Mouse (Mus musculus): Measurements from ENCODE around the gene Olfr985. TPM values are rescaled to one million over a fixed set of nuclear protein-coding genes. Genes with fewer than 3 reads are reported as not detected.

Gene Olfr985
- not detected for total RNA-seq (2021)
- long read RNA-seq, experiment 1 = 0 reads
- long read RNA-seq, experiment 2 = 0 reads

GRCm38 (mm10) chr9:40130084-40130483 is at the start of gene Olfr985:
TSS of gene Olfr985 (minus strand) at chr9:40130184.
- DNase-seq = no peak

- DNase-seq = no peak
Observed at GRCm38 (mm10) chr9:40177017-40177416, 47.0 kb upstream of the Olfr985 start.

- DNase-seq = no peak
Observed at GRCm38 (mm10) chr9:40166446-40166845, 36.5 kb upstream of the Olfr985 start.

- no peak for DNase-seq
Observed at GRCm38 (mm10) chr9:40155118-40155644, 25.2 kb upstream of the Olfr985 start.

- no peak for DNase-seq
Observed at GRCm38 (mm10) chr9:40141544-40141943, 11.6 kb upstream of the Olfr985 start.

- no peak for DNase-seq
Observed at GRCm38 (mm10) chr9:40139484-40139883, 9.5 kb upstream of the Olfr985 start.

- peak; percentile 6 for DNase-seq
Observed at GRCm38 (mm10) chr9:40136987-40137688, 7.2 kb upstream of the Olfr985 start.

GRCm38 (mm10) chr9:40130556-40130955 is 572 bp upstream of the Olfr985 start:
- no peak for DNase-seq

GRCm38 (mm10) chr9:40117287-40117659 is 12.7 kb downstream of the Olfr985 start:
- no peak for DNase-seq

GRCm38 (mm10) chr9:40116645-40117286 is 13.2 kb downstream of the Olfr985 start:
- DNase-seq = peak; percentile 66

- no peak for DNase-seq
Observed at GRCm38 (mm10) chr9:40114106-40114505, 15.9 kb downstream of the Olfr985 start, which contains the start of gene Olfr984. TSS of gene Olfr984 (minus strand) at chr9:40114206.

GRCm38 (mm10) chr9:40094769-40095168 is 35.2 kb downstream of the Olfr985 start:
- DNase-seq = no peak

- no peak for DNase-seq
Observed at GRCm38 (mm10) chr9:40093495-40093894, 36.5 kb downstream of the Olfr985 start, which contains the start of gene Olfr983. TSS of gene Olfr983 (minus strand) at chr9:40093595.

Other genes starting within 250 kb of the Olfr985 start
- gene Olfr229, start 222.8 kb downstream of the Olfr985 start, total RNA-seq (2021) = not detected
- not detected for gene Olfr974, start 192.7 kb downstream of the Olfr985 start, total RNA-seq (2021)
- not detected for gene Olfr975, start 178.1 kb downstream of the Olfr985 start, total RNA-seq (2021)
- not detected for gene Olfr976, start 169.1 kb downstream of the Olfr985 start, total RNA-seq (2021)
- gene Olfr978, start 138.1 kb downstream of the Olfr985 start, total RNA-seq (2021) = not detected
- gene Olfr979, start 126.7 kb downstream of the Olfr985 start, total RNA-seq (2021) = not detected
- not detected for gene Olfr980, start 120.6 kb downstream of the Olfr985 start, total RNA-seq (2021)
- not detected for gene Olfr981, start 108.7 kb downstream of the Olfr985 start, total RNA-seq (2021)
- not detected for gene Olfr982, start 56.4 kb downstream of the Olfr985 start, total RNA-seq (2021)
- not detected for gene Olfr983, start 36.6 kb downstream of the Olfr985 start, total RNA-seq (2021)
- gene Olfr984, start 16.0 kb downstream of the Olfr985 start, total RNA-seq (2021) = not detected
- gene Tmem225, start 17.9 kb upstream of the Olfr985 start, total RNA-seq (2021) = not detected
- not detected for gene Olfr986, start 50.7 kb upstream of the Olfr985 start, total RNA-seq (2021)
- gene Zfp202, start 62.1 kb upstream of the Olfr985 start, total RNA-seq (2021) = 1 to 10 TPM; 2.5 to 3.2 TPM
- 1 to 10 TPM; 8.2 to 8.9 TPM for gene Scn3b, start 139.0 kb upstream of the Olfr985 start, total RNA-seq (2021)

Measured in gastrocnemius, postnatal 10 days (tissue).